Mouse (Mus musculus): ENCODE measurements around the gene Gna14. TPM values are rescaled to one million over a fixed set of nuclear protein-coding genes. Genes with fewer than 3 reads are reported as not detected.

The Gna14 gene
- total and polyA plus RNA-seq, 2 experiments: 1.7 to 2.7 TPM

DNA sequence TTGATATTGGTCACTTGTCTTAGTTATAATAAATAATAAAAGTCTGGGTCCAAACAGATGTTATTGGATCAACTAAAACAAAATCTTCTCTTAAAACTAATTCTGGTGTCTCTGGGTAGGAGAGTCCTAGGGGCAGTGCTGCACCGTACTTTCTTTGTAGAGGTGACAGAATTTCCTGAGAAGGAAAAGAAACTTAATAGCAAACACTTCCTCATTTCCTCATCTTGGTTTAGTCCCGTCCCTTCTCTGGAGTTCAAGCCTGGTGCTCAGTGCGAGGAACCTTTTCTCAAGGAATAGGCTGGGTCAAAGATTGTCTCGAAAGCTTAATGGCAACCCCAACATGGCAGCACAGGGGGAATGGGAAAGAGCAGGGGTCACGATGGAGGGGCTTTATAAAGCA, 7.8 kb downstream of the Gna14 start:
- H3K27me3 ChIP-seq (ENCODE audit: control insufficient read depth, insufficient read depth, low read length): no peaks in the 10 kb centered on the region
- DNase-seq (ENCODE audit: extremely low read depth, low read depth, low spot score): no peak
- no peaks in the 10 kb centered on the region for H3K36me3 ChIP-seq (ENCODE audit: control insufficient read depth, insufficient read depth, low read length)
- no peak overlapping the region for H3K9ac ChIP-seq (ENCODE audit: low read depth, low read length)
- H3K4me1 ChIP-seq (ENCODE audit: control insufficient read depth, insufficient read depth, low read length): peaks cover 8% of the 10 kb centered on the region; the same call in 1 of the 2 replicates
- no peaks in the 10 kb centered on the region for H3K79me2 ChIP-seq (ENCODE audit: control insufficient read depth, insufficient read depth, low read length)
- WGBS: 82% methylated on average over 5 of the region's 5 CpGs
- no peak overlapping the region for H3K27ac ChIP-seq (replicated peaks; ENCODE audit: insufficient read depth, low read depth, low read length)
- H3K4me3 ChIP-seq (ENCODE audit: insufficient read depth, low read depth, low read length): no peak overlapping the region
- TF ChIP-seq POLR2A (IDR thresholded peaks at IDR 0.05; ENCODE audit: extremely low read depth, insufficient read depth, low read length): no peak
- no peak for TF ChIP-seq CTCF (IDR thresholded peaks at IDR 0.05; ENCODE audit: low read depth, low read length)

GRCm38 (mm10) chr19:16446612-16447011, 11.1 kb downstream of the Gna14 start:
- no peaks in the 10 kb centered on the region for H3K36me3 ChIP-seq (ENCODE audit: control insufficient read depth, insufficient read depth, low read length)
- H3K4me1 ChIP-seq (ENCODE audit: control insufficient read depth, insufficient read depth, low read length): peaks cover 11% of the 10 kb centered on the region; the same call in 1 of the 2 replicates
- no peak for DNase-seq (ENCODE audit: extremely low read depth, low read depth, low spot score)
- TF ChIP-seq CTCF (IDR thresholded peaks at IDR 0.05; ENCODE audit: low read depth, low read length) (no peak), POLR2A (IDR thresholded peaks at IDR 0.05; ENCODE audit: extremely low read depth, insufficient read depth, low read length) (no peak)
- 96% methylated on average over 6 of the region's 6 CpGs for WGBS
- no peak overlapping the region for H3K4me3 ChIP-seq (ENCODE audit: insufficient read depth, low read depth, low read length)
- H3K9ac ChIP-seq (ENCODE audit: low read depth, low read length): no peak overlapping the region
- no peak overlapping the region for H3K27ac ChIP-seq (replicated peaks; ENCODE audit: insufficient read depth, low read depth, low read length)
- H3K79me2 ChIP-seq (ENCODE audit: control insufficient read depth, insufficient read depth, low read length): no peaks in the 10 kb centered on the region
- H3K27me3 ChIP-seq (ENCODE audit: control insufficient read depth, insufficient read depth, low read length): no peaks in the 10 kb centered on the region

DNA sequence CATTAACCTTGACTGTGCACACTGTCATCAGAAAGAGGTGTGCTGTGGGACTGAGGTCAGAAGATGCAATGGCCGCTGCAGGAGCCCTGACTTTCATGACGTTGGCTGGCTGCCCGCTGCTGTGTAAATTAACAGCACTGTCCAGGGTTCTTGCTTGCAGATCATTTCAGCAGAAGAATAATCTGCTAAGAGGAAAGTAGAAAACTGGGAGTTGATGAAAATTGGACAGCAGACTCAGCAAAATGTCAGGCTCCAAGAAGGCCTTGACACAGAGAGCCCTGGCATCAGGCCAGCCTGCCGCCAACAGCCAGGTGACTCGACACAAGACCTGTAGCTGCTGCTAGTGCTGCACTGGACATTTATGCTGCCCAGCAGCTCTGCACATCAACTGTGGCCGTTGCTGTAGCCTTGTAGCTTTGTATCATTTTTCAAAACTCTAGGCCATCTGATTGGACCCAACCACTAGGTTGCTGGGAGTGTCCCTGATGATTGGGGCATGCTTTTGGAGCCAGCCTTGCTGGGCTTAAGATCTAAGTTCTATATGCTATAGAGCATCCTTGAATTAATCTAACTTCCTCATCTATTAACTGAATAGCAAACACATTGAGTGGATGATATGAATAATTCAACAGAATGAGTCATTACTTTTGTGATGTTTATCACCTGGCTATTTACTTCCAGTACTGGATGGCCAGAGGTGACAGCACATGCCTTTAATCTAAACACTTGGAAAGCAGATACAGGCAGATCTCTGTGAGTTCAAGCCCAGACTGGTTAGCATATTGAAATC, 12.5 kb downstream of the Gna14 start:
- Histone ChIP-seq H3K79me2 (ENCODE audit: control insufficient read depth, insufficient read depth, low read length) (no peaks in the 10 kb centered on the region), H3K4me1 (ENCODE audit: control insufficient read depth, insufficient read depth, low read length) (peaks cover 11% of the 10 kb centered on the region; the same call in 1 of the 2 replicates), H3K4me3 (ENCODE audit: insufficient read depth, low read depth, low read length) (no peak overlapping the region), H3K36me3 (ENCODE audit: control insufficient read depth, insufficient read depth, low read length) (no peaks in the 10 kb centered on the region), H3K9ac (ENCODE audit: low read depth, low read length) (no peak overlapping the region), H3K27ac (replicated peaks; ENCODE audit: insufficient read depth, low read depth, low read length) (no peak overlapping the region), H3K27me3 (ENCODE audit: control insufficient read depth, insufficient read depth, low read length) (no peaks in the 10 kb centered on the region)
- TF ChIP-seq POLR2A (IDR thresholded peaks at IDR 0.05; ENCODE audit: extremely low read depth, insufficient read depth, low read length) (no peak), CTCF (IDR thresholded peaks at IDR 0.05; ENCODE audit: low read depth, low read length) (no peak)
- DNase-seq (ENCODE audit: extremely low read depth, low read depth, low spot score): peak; percentile 36
- WGBS: 31% methylated on average over 6 of the region's 6 CpGs

- Histone ChIP-seq H3K27me3 (ENCODE audit: control insufficient read depth, insufficient read depth, low read length) (no peaks in the 10 kb centered on the region), H3K9ac (ENCODE audit: low read depth, low read length) (no peak overlapping the region), H3K36me3 (ENCODE audit: control insufficient read depth, insufficient read depth, low read length) (no peaks in the 10 kb centered on the region), H3K79me2 (ENCODE audit: control insufficient read depth, insufficient read depth, low read length) (no peaks in the 10 kb centered on the region), H3K4me1 (ENCODE audit: control insufficient read depth, insufficient read depth, low read length) (peaks cover 11% of the 10 kb centered on the region; the same call in 1 of the 2 replicates), H3K27ac (replicated peaks; ENCODE audit: insufficient read depth, low read depth, low read length) (no peak overlapping the region), H3K4me3 (ENCODE audit: insufficient read depth, low read depth, low read length) (no peak overlapping the region)
- no peak for TF ChIP-seq CTCF (IDR thresholded peaks at IDR 0.05; ENCODE audit: low read depth, low read length)
- TF ChIP-seq POLR2A (IDR thresholded peaks at IDR 0.05; ENCODE audit: extremely low read depth, insufficient read depth, low read length): no peak
- 65% methylated on average over 5 of the region's 5 CpGs for WGBS
- no peak for DNase-seq (ENCODE audit: extremely low read depth, low read depth, low spot score)
Measured at GRCm38 (mm10) chr19:16448796-16449195, 13.2 kb downstream of the Gna14 start.

GRCm38 (mm10) chr19:16450824-16451223, 15.3 kb downstream of the Gna14 start:
- H3K4me1 ChIP-seq (ENCODE audit: control insufficient read depth, insufficient read depth, low read length): peaks cover 11% of the 10 kb centered on the region; the same call in 1 of the 2 replicates
- no peak overlapping the region for H3K4me3 ChIP-seq (ENCODE audit: insufficient read depth, low read depth, low read length)
- H3K9ac ChIP-seq (ENCODE audit: low read depth, low read length): no peak overlapping the region
- no peaks in the 10 kb centered on the region for H3K79me2 ChIP-seq (ENCODE audit: control insufficient read depth, insufficient read depth, low read length)
- no peak overlapping the region for H3K27ac ChIP-seq (replicated peaks; ENCODE audit: insufficient read depth, low read depth, low read length)
- WGBS: 43% methylated on average over 3 of the region's 3 CpGs
- no peaks in the 10 kb centered on the region for H3K36me3 ChIP-seq (ENCODE audit: control insufficient read depth, insufficient read depth, low read length)
- peak; percentile 50 for DNase-seq (ENCODE audit: extremely low read depth, low read depth, low spot score)
- H3K27me3 ChIP-seq (ENCODE audit: control insufficient read depth, insufficient read depth, low read length): no peaks in the 10 kb centered on the region
- no peak for TF ChIP-seq POLR2A (IDR thresholded peaks at IDR 0.05; ENCODE audit: extremely low read depth, insufficient read depth, low read length)
- no peak for TF ChIP-seq CTCF (IDR thresholded peaks at IDR 0.05; ENCODE audit: low read depth, low read length)

DNA sequence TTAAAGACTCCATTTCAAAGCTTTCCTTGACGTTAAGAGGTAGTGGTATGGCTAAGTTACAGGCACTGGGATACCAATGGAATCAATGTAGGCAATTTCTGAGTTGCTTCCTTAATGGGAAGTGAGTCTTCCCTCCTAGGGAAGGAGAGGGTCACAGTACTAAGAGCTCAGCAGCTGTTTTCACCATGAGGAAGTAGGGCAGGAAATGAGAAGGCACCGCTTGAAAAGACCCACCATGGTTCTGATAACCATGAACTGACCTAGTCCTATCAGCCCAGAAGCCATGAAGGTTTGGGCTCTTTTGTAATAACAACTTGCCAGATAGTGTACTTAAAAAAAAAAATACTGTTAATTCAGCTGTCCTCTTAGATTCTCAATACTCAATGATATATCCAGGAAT, 20.6 kb downstream of the Gna14 start:
- no peaks in the 10 kb centered on the region for H3K79me2 ChIP-seq (ENCODE audit: control insufficient read depth, insufficient read depth, low read length)
- 66% methylated on average over 2 of the region's 2 CpGs for WGBS
- no peaks in the 10 kb centered on the region for H3K27me3 ChIP-seq (ENCODE audit: control insufficient read depth, insufficient read depth, low read length)
- H3K36me3 ChIP-seq (ENCODE audit: control insufficient read depth, insufficient read depth, low read length): no peaks in the 10 kb centered on the region
- no peak for DNase-seq (ENCODE audit: extremely low read depth, low read depth, low spot score)
- no peak overlapping the region for H3K4me3 ChIP-seq (ENCODE audit: insufficient read depth, low read depth, low read length)
- peaks cover 3% of the 10 kb centered on the region; the same call in 1 of the 2 replicates for H3K4me1 ChIP-seq (ENCODE audit: control insufficient read depth, insufficient read depth, low read length)
- H3K9ac ChIP-seq (ENCODE audit: low read depth, low read length): no peak overlapping the region
- H3K27ac ChIP-seq (replicated peaks; ENCODE audit: insufficient read depth, low read depth, low read length): no peak overlapping the region
- TF ChIP-seq POLR2A (IDR thresholded peaks at IDR 0.05; ENCODE audit: extremely low read depth, insufficient read depth, low read length) (no peak), CTCF (IDR thresholded peaks at IDR 0.05; ENCODE audit: low read depth, low read length) (no peak)
